Mouse (Mus musculus) heart, adult 2 months (tissue): ENCODE data around the gene Spint4.

Experiments
- CTCF ChIP-seq: fragments of 200-600 bp; IDR thresholded peaks from 2 replicates; pipeline ENCODE4 v1.8.1; 2022; ENCODE audit warnings: antibody characterized with exemption, mild to moderate bottlenecking, moderate library complexity
- POLR2A ChIP-seq: fragments of 200-500 bp; IDR thresholded peaks from 2 replicates; pipeline ENCODE4 v1.6.1; 2011; ENCODE audit warnings: mild to moderate bottlenecking, low read depth, low read length, control low read depth; ENCODE audit not compliant: insufficient read depth

GRCm38 (mm10) chr2:164704235-164704634 is 5.9 kb downstream of the Spint4 start:
- no peak for TF ChIP-seq POLR2A
- TF ChIP-seq CTCF = no peak
